Mouse (Mus musculus): ENCODE measurements around the gene Cd300a. TPM values are rescaled to one million over a fixed set of nuclear protein-coding genes. Genes with fewer than 3 reads are reported as not detected.
A peak's percentile ranks its signal among the peaks of the same experiment; 100 is the strongest.
"Not testable (repeated sequence)": the region's sequence is repeated elsewhere in the genome, so short reads cannot be mapped to it uniquely, and the experiment has no call there.

The Cd300a gene
- total RNA-seq, 2 experiments from 2014 or later = 0.36 to 0.42 TPM

- H3K27ac ChIP-seq = no peak overlapping the region
- DNase-seq (ENCODE audit: low spot score in 2 of 2) = no peak
- H3K4me3 ChIP-seq = no peak overlapping the region
- no peak for TF ChIP-seq CTCF (conservative IDR thresholded peaks at IDR 0.05)
These were observed 701 bp downstream of the Cd300a start for GRCm38 (mm10) chr11:114890542-114890941.

GRCm38 (mm10) chr11:114896085-114896484, 6.2 kb downstream of the Cd300a start:
- Histone ChIP-seq H3K27ac (no peak overlapping the region), H3K4me3 (no peak overlapping the region)
- no peak for DNase-seq (ENCODE audit: low spot score in 2 of 2)
- no peak for TF ChIP-seq CTCF (conservative IDR thresholded peaks at IDR 0.05)

GRCm38 (mm10) chr11:114898026-114898425, 8.2 kb downstream of the Cd300a start:
- Histone ChIP-seq H3K27ac (no peak overlapping the region), H3K4me3 (no peak overlapping the region)
- DNase-seq (ENCODE audit: low spot score in 2 of 2) = no peak
- no peak for TF ChIP-seq CTCF (conservative IDR thresholded peaks at IDR 0.05)

GRCm38 (mm10) chr11:114903224-114903623, 13.4 kb downstream of the Cd300a start:
- no peak for DNase-seq (ENCODE audit: low spot score in 2 of 2)
- H3K27ac ChIP-seq = no peak overlapping the region
- no peak overlapping the region for H3K4me3 ChIP-seq
- no peak for TF ChIP-seq CTCF (conservative IDR thresholded peaks at IDR 0.05)

GRCm38 (mm10) chr11:114907567-114907966, 17.7 kb downstream of the Cd300a start:
- TF ChIP-seq CTCF (conservative IDR thresholded peaks at IDR 0.05) = no peak
- no peak for DNase-seq (ENCODE audit: low spot score in 2 of 2)
- H3K4me3 ChIP-seq = no peak overlapping the region
- no peak overlapping the region for H3K27ac ChIP-seq

- no peak for DNase-seq (ENCODE audit: low spot score in 2 of 2)
- Histone ChIP-seq H3K4me3 (no peak overlapping the region), H3K27ac (no peak overlapping the region)
- no peak for TF ChIP-seq CTCF (conservative IDR thresholded peaks at IDR 0.05)
These were observed 18.2 kb downstream of the Cd300a start for GRCm38 (mm10) chr11:114908086-114908485.

GRCm38 (mm10) chr11:114909538-114909937, 19.7 kb downstream of the Cd300a start:
- peak; percentile 62 for TF ChIP-seq CTCF (conservative IDR thresholded peaks at IDR 0.05)
- not testable (repeated sequence) for DNase-seq (ENCODE audit: low spot score in 2 of 2); H3K4me3 ChIP-seq; H3K27ac ChIP-seq

- no peak overlapping the region for H3K4me3 ChIP-seq
- peak; percentile 88 for TF ChIP-seq CTCF (conservative IDR thresholded peaks at IDR 0.05)
- peak; percentile 63 to 84 for DNase-seq (ENCODE audit: low spot score in 2 of 2)
- H3K27ac ChIP-seq = no peak overlapping the region
These were observed 23.0 kb downstream of the Cd300a start for GRCm38 (mm10) chr11:114912847-114913246.

GRCm38 (mm10) chr11:114914978-114915377, 25.1 kb downstream of the Cd300a start:
- Histone ChIP-seq H3K4me3 (no peak overlapping the region), H3K27ac (no peak overlapping the region)
- no peak for TF ChIP-seq CTCF (conservative IDR thresholded peaks at IDR 0.05)
- DNase-seq (ENCODE audit: low spot score in 2 of 2) = no peak

GRCm38 (mm10) chr11:114917120-114917519, 27.3 kb downstream of the Cd300a start:
- H3K27ac ChIP-seq = no peak overlapping the region
- no peak for TF ChIP-seq CTCF (conservative IDR thresholded peaks at IDR 0.05)
- DNase-seq (ENCODE audit: low spot score in 2 of 2) = no peak
- no peak overlapping the region for H3K4me3 ChIP-seq

GRCm38 (mm10) chr11:114922439-114922838, 32.6 kb downstream of the Cd300a start:
- peak; percentile 18 to 32 for DNase-seq (ENCODE audit: low spot score in 2 of 2)
- H3K27ac ChIP-seq = no peak overlapping the region

GRCm38 (mm10) chr11:114923961-114924360, 34.1 kb downstream of the Cd300a start:
- TF ChIP-seq CTCF (conservative IDR thresholded peaks at IDR 0.05) = peak; percentile 66
- no peak for DNase-seq (ENCODE audit: low spot score in 2 of 2)
- no peak overlapping the region for H3K27ac ChIP-seq
- H3K4me3 ChIP-seq = no peak overlapping the region

More at GRCm38 (mm10) chr11:114922439-114922838, 32.6 kb downstream of the Cd300a start:
- no peak overlapping the region for H3K4me3 ChIP-seq
- no peak for TF ChIP-seq CTCF (conservative IDR thresholded peaks at IDR 0.05)

GRCm38 (mm10) chr11:114929581-114929980, 39.7 kb downstream of the Cd300a start:
- no peak for TF ChIP-seq CTCF (conservative IDR thresholded peaks at IDR 0.05)
- H3K4me3 ChIP-seq = no peak overlapping the region
- H3K27ac ChIP-seq = no peak overlapping the region
- DNase-seq (ENCODE audit: low spot score in 2 of 2) = no peak

GRCm38 (mm10) chr11:114931041-114931440, 41.2 kb downstream of the Cd300a start:
- Histone ChIP-seq H3K4me3 (no peak overlapping the region), H3K27ac (no peak overlapping the region)
- DNase-seq (ENCODE audit: low spot score in 2 of 2) = no peak
- no peak for TF ChIP-seq CTCF (conservative IDR thresholded peaks at IDR 0.05)

GRCm38 (mm10) chr11:114933591-114933990, 43.8 kb downstream of the Cd300a start:
- H3K27ac ChIP-seq = no peak overlapping the region
- no peak for TF ChIP-seq CTCF (conservative IDR thresholded peaks at IDR 0.05)
- no peak for DNase-seq (ENCODE audit: low spot score in 2 of 2)
- no peak overlapping the region for H3K4me3 ChIP-seq
